Mouse (Mus musculus) bone marrow, adult 2 months (tissue): ENCODE measurements around the gene Pxdc1.

Source experiments
- CTCF ChIP-seq: fragments of 200-500 bp; IDR thresholded peaks from 2 replicates; pipeline ENCODE4 v1.5.1; 2011; ENCODE audit warnings: low read length, control low read depth; ENCODE audit not compliant: control insufficient read depth, insufficient read depth
- POLR2A ChIP-seq: fragments of 200-500 bp; IDR thresholded peaks from 2 replicates; pipeline ENCODE4 v1.6.1; 2011; ENCODE audit warnings: low read depth, mild to moderate bottlenecking, control low read depth, low read length, borderline replicate concordance; ENCODE audit not compliant: control insufficient read depth

- TF ChIP-seq CTCF (no peak), POLR2A (no peak)
Measured at GRCm38 (mm10) chr13:34644401-34644800, 8.9 kb downstream of the Pxdc1 start.
